Mouse (Mus musculus) c-Kit-negative CD71-positive TER-119-positive erythroid progenitor cells, embryonic 14.5 days (primary cell): ENCODE results near the gene Tuba1c.

Experiments
- DNase-seq: peaks from one replicate; pipeline ENCODE4 v3.0.0-alpha.2; 2013; ENCODE audit warnings: low read depth, low spot score

The Tuba1c gene

DNA sequence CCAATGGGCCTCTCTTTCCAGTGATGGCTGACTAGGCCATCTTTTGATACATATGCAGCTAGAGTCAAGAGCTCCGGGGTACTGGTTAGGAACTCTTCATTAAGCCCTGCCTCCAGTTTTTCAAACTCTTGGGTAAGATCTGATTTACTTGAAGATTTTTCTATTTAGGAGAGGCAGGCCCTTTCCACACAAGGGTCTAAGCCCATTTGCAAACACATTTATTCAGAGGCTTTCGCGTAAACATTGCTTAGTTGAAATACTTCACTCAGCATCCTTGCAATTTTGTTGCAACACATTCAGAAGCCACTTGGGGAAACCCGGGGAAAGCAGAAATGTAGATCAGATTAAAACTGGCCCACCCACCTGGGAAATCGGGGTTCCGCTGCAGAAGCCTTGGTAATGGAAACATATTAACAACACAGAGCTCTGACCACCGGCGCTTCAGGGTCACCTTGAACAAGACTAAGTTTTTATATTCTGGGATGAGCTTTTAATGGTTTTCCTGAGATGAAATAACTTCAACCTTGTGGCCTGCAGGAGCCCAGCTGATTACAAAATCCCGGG, 34.7 kb upstream of the Tuba1c start:
- no peak for DNase-seq

DNA sequence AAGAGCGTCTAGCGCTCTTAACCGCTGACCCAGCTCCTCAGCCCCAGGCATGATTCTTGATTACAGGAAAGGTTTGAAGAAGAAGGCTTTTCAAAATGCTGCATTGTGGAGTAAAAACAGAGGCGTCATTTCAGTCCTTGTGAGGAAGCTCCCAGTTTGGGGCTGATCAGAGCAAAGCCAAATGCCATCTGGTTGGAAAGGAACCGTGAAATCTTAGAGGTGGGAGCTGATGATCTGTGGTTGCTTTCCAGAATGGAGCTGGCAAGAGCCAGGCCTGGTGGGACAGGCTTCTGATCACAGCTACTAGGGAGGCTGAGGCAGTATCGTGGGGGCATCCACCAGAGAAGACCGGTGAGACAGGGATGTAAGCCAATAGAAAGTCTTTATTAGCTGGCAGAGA, 32.9 kb upstream of the Tuba1c start:
- no peak for DNase-seq

DNA sequence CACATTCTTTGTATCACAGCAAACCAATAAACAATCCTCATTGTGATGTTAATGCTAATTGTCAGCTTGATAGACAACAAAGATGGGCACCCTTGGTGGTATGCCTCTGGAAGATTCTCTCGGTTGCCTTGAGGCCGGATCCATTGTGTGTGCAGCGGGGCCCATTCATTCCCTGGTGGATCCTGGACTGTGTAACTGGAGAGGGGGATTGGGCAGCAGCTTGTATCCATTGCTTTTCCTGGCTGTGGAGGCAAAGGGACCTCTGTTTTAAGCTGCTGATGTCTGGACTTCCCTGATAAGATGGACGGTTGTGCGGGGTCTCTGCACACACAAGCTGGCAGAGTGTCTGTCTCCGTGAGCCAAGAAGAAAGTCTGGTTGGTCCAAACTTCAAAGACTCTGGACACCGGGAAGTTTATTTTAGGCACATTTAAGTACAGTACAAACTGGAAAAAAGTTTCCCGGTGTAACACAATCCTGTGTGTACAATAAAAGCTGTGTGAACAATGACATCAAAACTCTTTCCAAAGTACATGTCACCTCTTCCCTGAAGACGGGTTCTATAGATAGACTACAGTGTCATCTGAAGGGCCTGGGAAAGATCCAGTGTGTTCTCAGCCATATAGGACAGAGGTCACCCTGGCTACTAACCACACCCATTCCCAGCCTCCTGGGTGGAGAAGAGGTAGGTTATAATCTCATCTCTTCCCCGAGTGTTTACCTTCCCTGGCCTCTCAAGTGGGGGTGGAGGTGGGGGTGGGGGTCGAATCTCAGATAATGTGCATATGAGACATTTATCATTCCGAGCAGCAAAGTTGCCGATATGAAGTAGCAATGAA, 31.5 kb upstream of the Tuba1c start:
- DNase-seq, result no peak

DNA sequence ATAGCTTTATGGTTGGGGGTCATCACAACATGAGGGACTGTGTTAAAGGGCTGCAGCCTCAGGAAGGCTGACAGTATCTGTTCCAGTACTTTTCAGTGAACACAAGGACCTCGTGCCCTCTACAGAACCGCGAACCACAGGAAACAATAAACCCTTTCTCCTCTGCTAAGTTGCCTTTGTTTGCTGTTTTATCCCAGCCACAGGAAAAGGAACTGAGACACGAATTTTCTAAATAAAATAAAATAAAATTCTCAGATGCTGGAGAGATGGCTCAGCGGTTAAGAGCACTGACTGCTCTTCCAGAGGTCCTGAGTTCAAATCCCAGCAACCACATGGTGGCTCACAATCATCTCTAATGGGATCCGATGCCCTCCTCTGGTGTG, 30.9 kb upstream of the Tuba1c start:
- DNase-seq, result no peak

DNA sequence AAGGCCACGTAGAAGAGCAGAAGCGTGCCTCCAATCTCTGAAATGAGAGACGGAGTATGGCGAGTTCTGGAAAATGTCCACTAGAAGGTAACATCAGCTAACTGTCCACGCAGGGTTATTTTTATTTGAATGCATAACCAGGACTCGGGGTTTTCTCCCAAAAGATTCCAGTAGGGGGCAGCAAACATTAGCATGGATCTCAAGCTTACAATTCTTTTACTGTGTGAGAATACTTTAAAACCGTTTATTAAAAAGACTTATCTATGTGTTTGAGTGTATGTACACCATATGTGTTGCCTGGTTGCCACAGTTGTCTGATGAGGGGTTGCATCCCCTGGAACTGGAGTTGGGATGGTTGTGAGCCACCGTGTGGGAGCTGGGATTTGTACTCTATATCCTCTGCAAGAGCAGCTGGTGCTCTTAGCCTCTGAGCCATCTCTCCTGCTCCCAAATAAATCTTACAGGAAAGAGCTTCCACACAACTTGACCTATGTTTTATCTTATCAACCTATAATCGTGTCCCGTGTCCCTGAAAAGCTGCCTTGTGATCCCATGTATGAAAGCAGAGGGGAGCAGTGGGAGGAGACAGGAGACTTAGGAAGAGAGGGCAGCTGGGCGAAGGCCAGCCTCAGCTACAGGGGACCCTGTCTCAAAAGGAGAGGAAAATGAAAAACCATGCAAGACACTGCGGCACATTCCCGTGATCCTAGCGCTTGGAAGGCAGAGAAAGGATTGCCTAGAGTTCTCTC, 29.0 kb upstream of the Tuba1c start:
- DNase-seq, result peak; percentile 44

DNA sequence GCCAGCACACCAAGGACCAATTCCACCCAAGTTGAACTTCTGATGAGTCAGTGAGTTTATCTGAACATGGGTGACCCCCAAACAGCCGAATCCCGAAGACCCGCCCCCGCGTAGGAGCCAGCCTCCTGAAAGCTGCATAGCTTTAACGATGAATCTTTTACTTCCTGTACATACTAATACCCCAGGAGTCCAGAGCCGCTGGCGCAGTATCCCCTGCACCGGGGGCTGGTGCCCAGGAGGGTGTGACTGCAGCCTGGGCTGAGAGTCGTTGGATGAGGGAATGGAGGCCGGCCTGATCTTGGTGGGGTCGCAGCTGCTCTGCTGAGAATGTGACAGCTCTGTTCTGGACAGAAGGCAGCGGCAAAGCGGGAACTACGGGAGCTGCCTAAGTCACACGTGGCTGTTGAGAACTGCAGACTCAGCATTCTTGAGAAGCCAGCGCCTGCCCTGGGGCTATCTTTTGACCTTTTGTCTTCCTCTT, 28.2 kb upstream of the Tuba1c start:
- DNase-seq, result no peak

DNA sequence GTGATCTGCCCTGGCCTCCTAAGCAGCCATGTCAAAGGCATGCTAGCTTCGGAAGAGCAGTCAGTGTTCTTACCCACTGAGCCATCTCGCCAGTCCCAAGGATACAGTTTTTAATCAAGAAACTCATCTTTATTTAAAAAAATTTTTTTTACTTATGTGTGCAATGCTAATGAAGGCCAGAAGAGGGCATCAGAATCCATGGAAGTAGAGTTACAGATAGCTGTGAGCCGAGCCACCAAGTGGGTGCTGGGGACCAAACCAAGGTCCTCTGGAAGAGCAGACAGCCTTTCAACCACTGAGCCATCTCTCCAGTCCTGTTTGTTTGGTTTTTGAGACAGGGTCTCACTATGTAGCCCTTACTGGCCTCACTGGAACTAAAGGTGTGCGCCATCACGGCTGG, 26.1 kb upstream of the Tuba1c start:
- no peak for DNase-seq

DNA sequence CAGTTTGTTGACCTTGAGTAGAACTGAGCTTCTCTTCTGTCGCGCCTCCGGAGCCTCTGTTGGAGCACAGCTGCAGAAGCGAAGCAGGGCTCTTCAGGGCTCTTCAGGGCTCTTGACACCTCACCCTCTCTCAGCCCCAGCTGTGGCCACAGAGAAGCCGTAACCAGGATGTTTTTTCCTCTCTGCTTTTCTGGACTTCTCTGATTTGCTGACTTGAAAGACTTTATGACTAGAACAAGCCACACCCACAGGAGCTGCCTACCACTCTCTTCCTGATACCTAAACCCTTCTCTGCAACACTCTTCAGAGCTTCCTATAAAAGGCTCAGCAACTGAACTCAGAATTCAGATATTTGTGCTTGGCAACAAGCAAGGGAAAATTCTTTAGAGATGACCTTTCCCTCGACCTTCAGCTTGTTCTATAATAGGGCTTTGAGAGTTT, 20.9 kb upstream of the Tuba1c start:
- no peak for DNase-seq

DNA sequence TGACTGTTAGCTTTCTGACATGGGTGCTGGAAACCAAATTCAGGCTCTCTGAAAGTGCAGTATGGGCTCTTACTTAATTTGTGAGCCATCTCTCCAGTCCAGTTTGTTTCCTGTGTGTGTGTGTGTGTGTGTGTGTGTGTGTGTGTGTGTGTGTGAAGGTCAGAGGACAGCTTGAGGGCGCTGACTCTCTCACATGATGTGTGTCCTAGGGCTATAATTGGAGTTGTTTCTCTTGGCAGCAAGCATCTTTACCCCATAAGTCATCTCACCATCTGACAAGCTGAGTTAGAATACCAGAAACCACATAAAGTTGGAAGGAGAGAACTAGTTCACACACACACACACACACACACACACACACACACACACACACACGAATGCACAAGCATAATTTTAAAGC, 18.8 kb upstream of the Tuba1c start:
- no peak for DNase-seq

DNA sequence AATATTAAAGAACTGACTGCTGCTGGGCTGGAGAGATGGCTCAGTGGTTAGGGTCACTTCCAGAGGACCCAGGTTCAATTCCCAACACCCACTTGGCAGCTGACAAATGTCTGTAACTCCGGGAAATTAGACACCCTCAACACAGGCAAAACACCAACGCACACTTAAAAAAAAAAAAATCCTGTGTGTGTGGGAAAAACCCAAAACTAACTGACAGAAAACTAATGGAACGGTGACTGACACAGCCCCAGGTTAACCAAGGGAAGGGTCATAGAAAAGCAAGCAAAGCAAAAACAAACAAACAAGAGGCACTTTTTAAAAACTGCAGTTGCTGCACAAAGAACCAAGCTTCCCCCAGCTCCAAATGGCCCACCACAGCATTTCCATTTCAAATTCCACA, 17.7 kb upstream of the Tuba1c start:
- no peak for DNase-seq

DNA sequence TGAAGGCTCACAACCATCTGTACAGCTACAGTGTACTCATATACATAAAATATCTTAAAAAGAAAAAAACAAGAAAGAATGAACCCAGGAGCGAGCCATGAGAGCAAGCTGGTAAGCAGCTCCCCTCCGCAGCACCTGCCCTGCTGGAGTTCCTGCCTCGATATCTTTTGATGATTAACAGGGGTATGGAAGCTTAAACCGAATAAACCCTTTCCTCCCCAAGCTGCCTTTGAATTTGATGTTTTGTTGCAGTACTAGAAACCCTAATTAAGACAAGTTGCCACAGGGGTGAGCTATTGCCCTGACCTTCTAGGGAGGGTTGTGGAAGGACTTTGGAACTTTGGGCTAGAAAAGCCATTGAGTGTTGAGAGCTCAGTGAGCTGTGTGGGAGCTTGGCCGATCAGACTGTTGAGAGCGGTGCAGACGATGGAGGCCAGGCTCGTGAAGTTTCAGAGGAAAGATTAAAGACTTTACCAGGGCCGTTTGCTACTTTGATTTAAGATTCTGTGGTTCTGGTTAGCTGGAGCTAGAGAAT, 15.1 kb upstream of the Tuba1c start:
- DNase-seq, result no peak

DNA sequence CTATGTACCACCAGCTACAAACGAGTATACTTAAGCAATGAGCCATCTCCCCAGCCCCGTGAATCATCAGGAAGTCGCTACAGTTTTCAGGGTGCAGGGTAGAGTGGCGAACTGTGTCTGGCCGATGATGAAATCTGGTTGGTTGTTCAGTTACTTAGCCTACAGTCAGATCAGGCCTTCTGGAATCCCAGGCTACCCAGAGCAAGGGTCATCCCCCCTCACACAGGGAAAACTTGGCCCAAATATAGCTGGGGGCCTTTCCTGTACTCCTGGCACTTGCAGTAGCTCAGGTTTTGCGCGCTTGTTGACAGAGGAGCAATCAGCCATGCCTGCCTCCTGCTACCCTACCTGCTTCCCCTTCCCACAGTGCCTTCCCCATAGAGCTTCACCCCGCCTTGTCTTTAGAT, 12.3 kb upstream of the Tuba1c start:
- no peak for DNase-seq

DNA sequence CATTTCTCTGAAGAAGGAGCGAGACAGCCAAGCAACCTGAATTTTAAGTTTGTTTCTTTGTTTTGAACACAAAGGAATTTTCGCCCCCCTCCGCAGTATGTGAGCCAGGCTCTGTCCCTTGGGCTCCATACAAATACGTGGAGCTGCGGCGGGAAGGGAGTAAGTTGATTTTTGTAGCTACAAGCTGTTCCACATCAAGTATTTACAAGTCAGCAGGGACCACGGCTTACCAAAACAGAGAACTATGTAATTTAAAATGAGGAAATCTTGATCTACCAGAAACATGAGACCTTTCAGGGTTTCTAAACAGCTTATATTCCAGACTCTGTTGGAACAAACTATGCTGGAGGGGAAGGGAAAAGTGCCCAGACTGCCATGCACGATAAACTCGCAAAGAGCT, 11.7 kb upstream of the Tuba1c start:
- DNase-seq, result no peak

DNA sequence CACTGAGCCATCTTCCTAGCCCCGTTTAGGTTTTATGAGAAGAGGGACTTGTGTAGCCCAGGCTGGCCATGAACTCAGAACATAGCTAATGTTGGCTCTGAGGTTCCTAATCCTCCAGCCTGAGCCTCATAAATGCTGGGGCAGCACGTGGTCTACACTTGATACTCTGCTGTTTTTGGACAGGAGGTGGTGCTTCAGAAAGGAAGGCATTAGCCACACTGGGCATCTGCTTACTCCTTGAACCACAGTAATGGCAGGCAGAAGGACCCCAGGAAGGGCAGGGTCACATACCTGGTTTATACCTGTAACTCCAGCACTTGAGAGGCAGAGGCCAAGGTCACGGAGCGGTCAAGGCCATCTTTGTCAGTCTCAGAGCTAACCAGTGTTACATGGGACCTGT, 11.1 kb upstream of the Tuba1c start:
- no peak for DNase-seq

DNA sequence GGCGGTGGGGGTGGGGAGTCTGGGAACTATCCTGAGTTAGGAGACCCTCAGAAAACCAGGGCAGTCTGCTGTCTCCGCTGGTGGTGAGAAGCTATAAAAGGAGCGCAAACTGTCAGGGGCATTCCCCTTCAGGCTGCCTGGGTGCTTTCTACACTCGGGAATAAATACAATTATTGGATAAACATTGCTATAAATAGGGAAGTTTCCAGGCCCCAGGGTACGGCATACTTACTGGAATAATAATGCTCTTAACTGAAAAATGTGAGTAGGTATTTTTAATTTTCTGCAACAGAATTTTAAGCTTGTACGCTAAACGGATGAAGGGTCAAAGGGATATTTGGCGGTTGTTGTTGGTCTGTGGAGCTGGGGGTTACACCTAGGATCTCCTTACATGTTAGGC, 10.3 kb upstream of the Tuba1c start:
- DNase-seq, result no peak

DNA sequence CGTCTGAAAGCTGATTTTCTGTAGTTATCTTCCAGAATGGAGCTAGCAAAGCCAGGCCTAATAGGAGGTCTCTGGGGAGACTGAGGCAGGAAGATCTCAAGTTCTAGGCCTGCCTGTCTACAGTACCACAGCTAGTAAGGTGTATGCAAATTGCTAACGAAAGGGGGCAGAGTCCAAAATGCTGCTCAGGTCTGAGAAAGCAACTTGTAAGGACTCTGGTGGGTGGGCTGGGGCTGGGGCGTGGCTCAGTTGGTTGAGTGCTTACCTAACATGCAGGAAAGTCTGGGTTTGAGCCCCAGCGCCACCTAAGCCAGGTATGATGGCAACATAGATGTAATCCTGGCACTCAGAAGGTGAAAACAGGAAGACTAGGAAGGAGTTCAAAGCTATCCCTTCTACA, 9.5 kb upstream of the Tuba1c start:
- DNase-seq, result no peak

DNA sequence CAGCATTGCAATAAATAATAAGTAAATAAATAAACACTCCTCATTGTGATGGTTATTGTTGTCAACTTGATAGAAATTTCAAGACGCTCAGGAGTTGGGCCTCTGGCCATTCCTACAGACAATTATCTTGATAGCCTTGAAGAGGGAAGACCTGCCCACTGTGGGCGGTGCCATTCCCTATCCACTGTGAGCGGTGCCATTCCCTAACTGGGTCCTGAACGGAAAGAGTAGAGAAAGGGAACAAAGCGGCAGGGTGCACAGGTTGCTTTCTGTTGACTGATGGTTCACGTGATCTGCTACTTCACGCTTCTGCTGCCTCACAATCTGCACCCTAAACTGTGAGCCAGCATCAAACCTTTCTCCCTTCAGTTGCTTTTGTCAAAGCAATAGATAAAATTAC, 8.4 kb upstream of the Tuba1c start:
- no peak for DNase-seq

DNA sequence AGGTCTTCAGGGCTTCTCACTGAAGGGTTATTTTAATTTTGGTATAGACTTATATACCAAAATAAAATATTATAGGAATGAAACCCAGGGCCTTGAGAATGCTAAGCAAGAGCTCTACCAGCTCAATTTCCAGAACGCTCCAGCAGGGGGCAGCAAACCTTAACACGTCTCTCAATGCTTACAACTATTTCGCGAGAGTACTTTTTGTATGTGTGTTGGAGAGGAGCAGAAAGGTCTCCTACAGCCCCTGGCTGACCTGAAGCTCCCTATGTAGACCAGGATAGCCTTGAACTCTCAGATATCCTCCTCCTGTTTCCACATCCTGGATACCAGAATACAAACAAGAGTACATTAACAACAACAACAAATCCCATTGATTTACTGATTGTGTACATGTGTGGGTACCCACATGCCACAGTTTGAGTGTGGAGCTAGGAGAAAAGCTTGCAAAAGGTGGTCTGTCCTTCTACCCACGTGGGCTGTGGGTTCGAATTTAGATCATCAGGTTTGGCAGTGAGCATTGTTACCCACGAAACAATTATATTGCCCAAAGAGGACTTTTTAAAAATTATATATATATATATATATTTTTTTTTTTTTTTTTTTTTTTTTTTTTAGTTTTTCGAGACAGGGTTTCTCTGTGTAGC, 4.9 kb upstream of the Tuba1c start:
- peak; percentile 75 for DNase-seq

DNA sequence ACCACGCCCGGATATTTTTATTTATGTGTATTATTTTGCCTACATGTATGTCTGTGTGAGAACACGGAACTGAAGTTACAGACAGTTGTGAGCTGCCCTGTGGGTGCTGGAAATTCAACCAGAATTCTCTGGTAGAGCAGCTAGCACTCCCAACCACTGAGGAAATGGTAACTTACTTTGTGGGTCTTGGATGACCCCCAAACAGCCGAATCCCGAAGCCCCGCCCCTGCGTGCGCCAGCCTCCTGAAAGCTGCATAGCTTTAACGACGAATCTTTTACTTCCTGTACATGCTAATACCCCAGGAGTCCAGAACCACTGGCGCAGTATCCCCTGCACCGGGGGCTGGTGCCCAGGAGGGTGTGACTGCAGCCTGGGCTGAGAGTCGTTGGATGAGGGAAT, 4.3 kb upstream of the Tuba1c start:
- no peak for DNase-seq

DNA sequence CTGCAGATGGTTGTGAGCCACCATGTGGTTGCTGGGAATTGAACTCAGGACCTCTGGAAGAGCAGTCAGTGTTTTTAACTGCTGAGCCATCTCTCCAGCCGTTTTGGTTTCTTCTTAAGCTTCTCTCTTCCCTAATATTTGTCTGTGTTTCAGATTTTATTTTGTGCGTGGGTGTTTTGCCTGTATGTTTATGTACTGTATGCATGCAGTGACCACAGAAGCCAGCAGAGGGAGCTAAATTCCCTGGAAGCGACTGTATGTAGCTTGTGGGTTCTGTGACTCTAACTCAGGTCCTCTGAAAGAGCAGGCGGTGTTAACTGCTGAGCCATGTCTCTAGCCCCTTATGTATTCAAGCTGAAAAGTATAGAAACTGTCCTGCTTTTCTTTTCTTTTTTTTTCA, 3.4 kb upstream of the Tuba1c start:
- peak; percentile 76 for DNase-seq

DNA sequence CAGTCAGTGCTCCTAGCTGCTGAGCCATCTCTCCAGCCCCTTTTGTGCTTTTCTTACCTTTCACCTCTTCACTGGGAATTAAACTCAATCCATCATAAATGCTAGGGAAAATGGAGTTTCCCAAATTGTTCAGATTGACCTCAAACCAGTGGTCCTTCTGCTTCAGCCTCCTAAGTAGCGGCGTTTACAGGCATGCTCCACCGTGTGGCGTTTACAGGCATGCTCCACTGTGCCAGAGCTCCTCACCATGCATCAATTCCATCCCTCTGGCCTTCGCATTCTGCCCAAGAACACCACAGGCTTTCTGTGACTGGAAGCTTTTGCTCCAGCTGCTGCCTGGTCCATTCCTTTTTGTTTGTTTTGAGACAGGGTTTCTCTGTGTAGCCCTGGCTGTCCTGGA, 2.6 kb upstream of the Tuba1c start:
- DNase-seq, result no peak

DNA sequence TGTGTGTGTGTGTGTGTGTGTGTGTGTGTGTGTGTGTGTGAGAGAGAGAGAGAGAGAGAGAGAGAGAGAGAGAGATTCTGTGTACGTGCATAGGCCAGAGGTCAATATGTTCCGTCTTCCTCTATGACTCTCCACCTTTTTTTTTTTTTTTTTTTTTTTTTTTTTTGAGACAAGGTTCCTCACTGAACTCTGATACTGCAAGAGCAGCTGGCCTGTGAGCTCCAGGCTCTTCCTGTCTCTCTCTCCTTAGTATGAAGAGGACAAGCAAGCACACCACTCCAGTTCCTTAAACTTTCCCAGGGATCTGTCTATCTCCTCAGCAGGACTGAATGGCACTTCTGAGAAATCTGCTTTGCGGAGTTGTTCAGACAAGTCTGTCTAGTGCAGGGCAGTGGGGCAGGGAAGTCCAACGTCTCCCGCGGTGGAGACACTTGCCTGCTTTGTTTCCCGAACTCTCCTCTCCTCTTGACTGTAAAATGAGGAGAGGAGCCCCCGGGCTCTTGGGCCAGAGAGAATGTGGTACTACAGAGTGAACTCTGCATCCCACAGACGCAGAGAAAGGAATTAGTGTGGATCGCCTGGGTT, 725 bp upstream of the Tuba1c start:
- DNase-seq, result peak; percentile 37
